Comparison of ENCODE assay signal across 8 mouse cellular contexts in genomic region chr9:61372976-61373633, GRCm38 (mm10). TPM values are rescaled to one million over a fixed set of nuclear protein-coding genes. Genes with fewer than 3 reads are reported as not detected.
DNase-seq lines count a peak whose midpoint lies in the region; ATAC-seq and TF ChIP-seq lines count a peak whose summit lies in the region.

No protein-coding gene starts in this region.

- no peaks in the 10 kb centered on the region for H3K27me3 ChIP-seq in CH12.LX (replicated peaks)
- peaks cover 2% of the 10 kb centered on the region; the same call in 1 of the 2 replicates for H3K27me3 ChIP-seq in heart, adult 2 months (ENCODE audit: control insufficient read depth, insufficient read depth, low read length)
- no peaks in the 10 kb centered on the region for H3K27me3 ChIP-seq in kidney, postnatal 0 days (ENCODE audit: insufficient read depth, low read length)
- peaks cover 2% of the 10 kb centered on the region for H3K27me3 ChIP-seq in midbrain, embryonic 10.5 days (ENCODE audit: low read depth, poor library complexity, severe bottlenecking)

- no peak for TF ChIP-seq RAD21 in CH12.LX (IDR thresholded peaks at IDR 0.05; ENCODE audit: low read depth, low read length)

- ATAC-seq in kidney, postnatal 0 days (replicated peaks; ENCODE audit: low FRiP score, low read depth): no peak
- no peak for ATAC-seq in granulocyte monocyte progenitor cell, adult 5-6 weeks (replicated peaks; ENCODE audit: poor library complexity, severe bottlenecking)

- peaks cover 13% of the 10 kb centered on the region; the same call in 1 of the 2 replicates for H3K79me2 ChIP-seq in CH12.LX (replicated peaks; ENCODE audit: control insufficient read depth, extremely low read depth, insufficient read depth, poor library complexity, severe bottlenecking)
- H3K79me2 ChIP-seq in heart, adult 2 months (replicated peaks; ENCODE audit: control insufficient read depth, insufficient read depth, low read length): no peaks in the 10 kb centered on the region

- TF ChIP-seq POLR2A in CH12.LX (IDR thresholded peaks at IDR 0.05; ENCODE audit: low read depth, low read length): no peak
- no peak for TF ChIP-seq POLR2A in heart, adult 2 months (IDR thresholded peaks at IDR 0.05; ENCODE audit: insufficient read depth, low read depth, low read length)

- dilution Hi-C loops in CH12.LX (cut with MboI; ENCODE audit: extremely low pct_ligation_motif_present, extremely low pct_unique_long_range_greater_than_20kb, low sequenced_read_pairs): no loop called here

- under 1% methylated on average over 62 of the region's 66 CpGs for WGBS in heart, adult 2 months
- WGBS in kidney, postnatal 0 days: under 1% methylated on average over 62 of the region's 66 CpGs
- WGBS in midbrain, embryonic 10.5 days: under 1% methylated on average over 65 of the region's 66 CpGs

- peak overlapping the region; percentile 73 to 84 (median 83) for H3K4me3 ChIP-seq in CH12.LX (replicated peaks in 1 of 3; ENCODE audit: low read depth in 2 of 3, low read length in 2 of 3, poor library complexity in 1 of 3)
- H3K4me3 ChIP-seq in heart, adult 2 months: peak overlapping the region; percentile 67
- H3K4me3 ChIP-seq in kidney, postnatal 0 days (replicated peaks; ENCODE audit: low read depth, low read length): peak overlapping the region; percentile 80
- peak overlapping the region; percentile 98 for H3K4me3 ChIP-seq in midbrain, embryonic 10.5 days

- in situ Hi-C loops in CH12.LX (cut with MboI; ENCODE audit: low pct_ligation_motif_present, low pct_unique_long_range_greater_than_20kb, low sequenced_read_pairs): loop anchor here (5.0 to 25.0 kb wide), 2 partner anchors 319 to 464 kb away; no protein-coding TSS in a partner anchor

- peaks cover 5 to 28% of the 10 kb centered on the region in 2 experiments for H3K36me3 ChIP-seq in CH12.LX (replicated peaks in 1 of 2; ENCODE audit: control insufficient read depth in 1 of 2, insufficient read depth in 1 of 2, low read length in 1 of 2)
- no peaks in the 10 kb centered on the region; the same call in 1 of the 2 replicates for H3K36me3 ChIP-seq in heart, adult 2 months (ENCODE audit: control insufficient read depth, insufficient read depth, low read length)
- H3K36me3 ChIP-seq in kidney, postnatal 0 days (ENCODE audit: insufficient read depth, low read length): peaks cover 17% of the 10 kb centered on the region
- H3K36me3 ChIP-seq in midbrain, embryonic 10.5 days: peaks cover 33% of the 10 kb centered on the region

- intact Hi-C loops in heart, adult 2 months (cut with DNase I): loop anchor here (2.0 to 5.0 kb wide), 3 partner anchors 156 to 326 kb away; no protein-coding TSS in a partner anchor

- DNase-seq in 416B (ENCODE audit: low read depth) (peak; percentile 59), CH12.LX (ENCODE audit: extremely low read depth) (peak; percentile 40)
- peak; percentile 75 for DNase-seq in cerebellum, adult 9-11 months
- peak; percentile 68 to 75 for DNase-seq in heart, adult 2 months
- peak; percentile 89 for DNase-seq in kidney, postnatal 0 days (ENCODE audit: low spot score)
- DNase-seq in midbrain, embryonic 10.5 days (ENCODE audit: low spot score): peak; percentile 70
- DNase-seq in spleen, postnatal 14 days (ENCODE audit: low spot score in 2 of 2): peak; percentile 22 to 33

- no peak for TF ChIP-seq CTCF in CH12.LX (conservative IDR thresholded peaks at IDR 0.05 in 1 of 2, IDR thresholded peaks at IDR 0.05 in 1 of 2; ENCODE audit: low read depth in 2 of 2, low read length in 2 of 2)
- TF ChIP-seq CTCF in heart, adult 2 months (IDR thresholded peaks at IDR 0.05): peak; percentile 37
- TF ChIP-seq CTCF in kidney, postnatal 0 days (IDR thresholded peaks at IDR 0.05; ENCODE audit: low read depth): peak; percentile 37; the same call in 1 of the 2 replicates

- H3K27ac ChIP-seq in CH12.LX (ENCODE audit: insufficient read depth, low read depth): no peak overlapping the region
- peak overlapping the region; percentile 89 for H3K27ac ChIP-seq in heart, adult 2 months
- peak overlapping the region; percentile 94 for H3K27ac ChIP-seq in kidney, postnatal 0 days
- peak overlapping the region; percentile 99 for H3K27ac ChIP-seq in midbrain, embryonic 10.5 days (replicated peaks)

- peak overlapping the region; percentile 74 for H3K9ac ChIP-seq in CH12.LX (ENCODE audit: insufficient read depth, low read depth)
- H3K9ac ChIP-seq in heart, adult 2 months (ENCODE audit: low read depth, low read length): peak overlapping the region; percentile 79
- peak overlapping the region; percentile 94 for H3K9ac ChIP-seq in kidney, postnatal 0 days (ENCODE audit: low read depth, low read length)

- no peak for TF ChIP-seq EP300 in CH12.LX (IDR thresholded peaks at IDR 0.05; ENCODE audit: low read length)
- no peak for TF ChIP-seq EP300 in heart, adult 2 months (IDR thresholded peaks at IDR 0.05; ENCODE audit: insufficient read depth, low read depth, low read length)

- no peaks in the 10 kb centered on the region for H3K9me3 ChIP-seq in CH12.LX (replicated peaks; ENCODE audit: low read length)
- no peaks in the 10 kb centered on the region for H3K9me3 ChIP-seq in kidney, postnatal 0 days (replicated peaks; ENCODE audit: low read length)
- no peaks in the 10 kb centered on the region for H3K9me3 ChIP-seq in midbrain, embryonic 10.5 days (replicated peaks)

- H3K4me1 ChIP-seq in CH12.LX (ENCODE audit: control insufficient read depth in 1 of 2, insufficient read depth in 2 of 2): peaks cover 4 to 56% of the 10 kb centered on the region in 2 experiments; a peak in 3 of 4 replicates
- peaks cover 6% of the 10 kb centered on the region; the same call in 1 of the 2 replicates for H3K4me1 ChIP-seq in heart, adult 2 months (ENCODE audit: control insufficient read depth, insufficient read depth, low read length)
- H3K4me1 ChIP-seq in kidney, postnatal 0 days (replicated peaks; ENCODE audit: insufficient read depth, low read length): peaks cover 49% of the 10 kb centered on the region
- H3K4me1 ChIP-seq in midbrain, embryonic 10.5 days: peaks cover 74% of the 10 kb centered on the region

- H3K4me2 ChIP-seq in CH12.LX (ENCODE audit: insufficient read depth, low read depth, poor library complexity, severe bottlenecking): peak overlapping the region; percentile 97
- H3K4me2 ChIP-seq in kidney, postnatal 0 days (ENCODE audit: low read length): peak overlapping the region; percentile 92

TF ChIP-seq in CH12.LX, 34 proteins besides CTCF, POLR2A, EP300 and RAD21:
- TF ChIP-seq MYC (IDR thresholded peaks at IDR 0.05; ENCODE audit: low read depth, low read length) (no peak), BHLHE40 (IDR thresholded peaks at IDR 0.05; ENCODE audit: low read depth, low read length) (no peak)

RNA-seq across cellular contexts. Expression of gene Tle3, which starts 0.9 kb away (rescaled TPM):
- total RNA-seq in CH12.LX (2012; rRNA removed) (17.2 and 22.8 TPM in 2 replicates), CH12.LX (2014; rRNA removed) (8.1 and 8.4 TPM in 2 replicates)
- 26.0 and 29.1 TPM in 2 replicates for polyA plus RNA-seq in CH12.LX (2012; ENCODE audit: insufficient read length, low read depth)
- 10 to 100 TPM; 16.5 to 16.8 TPM for total RNA-seq in heart, adult 2 months (2021)
- 15.7 and 16.6 TPM in 2 replicates for polyA plus RNA-seq in heart, adult 2 months (2012; rRNA removed)
- 22.0 and 22.9 TPM in 2 replicates for polyA plus RNA-seq in kidney, postnatal 0 days (2015; fragmentation: Nextera tagmentation; extraction: Ambion mirVana)
- 48.7 and 55.8 TPM in 2 replicates for polyA plus RNA-seq in midbrain, embryonic 10.5 days (2016; fragmentation: Nextera tagmentation; extraction: Ambion mirVana)
- 83.8 and 91.4 TPM in 2 replicates for total RNA-seq in granulocyte monocyte progenitor cell, adult 5-6 weeks (2014; fragmentation: Nextera tagmentation)
- 34.6 and 40.9 TPM in 2 replicates for total RNA-seq in granulocyte monocyte progenitor cell, adult 5-6 weeks (2017)

Comparison
In these comparisons a context has a peak if more than half of its experiments do, and no peak if none do; other contexts are left out.
1. DNase-seq: peak in every context shown above with its lines; median percentile 89 in kidney, postnatal 0 days; 75 in cerebellum, adult 9-11 months; 72 in heart, adult 2 months; 70 in midbrain, embryonic 10.5 days; 59 in 416B; 40 in CH12.LX; 28 in spleen, postnatal 14 days.
2. CTCF ChIP-seq: peak in heart, adult 2 months (single experiment) and kidney, postnatal 0 days (single experiment); none in CH12.LX (0 of 2).
3. Peak in every context shown above with its lines, with median percentiles within 50 percentile points of each other: H3K4me3 ChIP-seq and H3K9ac ChIP-seq.